Mouse (Mus musculus) myocyte (in vitro differentiated cells): ENCODE results near the gene Gabrd.

Experiments
- E2F4 ChIP-seq: IDR thresholded peaks from one replicate; pipeline ENCODE4 v1.6.1; 2011; ENCODE audit warnings: mild to moderate bottlenecking, control low read depth, moderate library complexity; ENCODE audit not compliant: insufficient read depth
- MAX ChIP-seq: IDR thresholded peaks from one replicate; pipeline ENCODE4 v1.6.1; 2011; ENCODE audit warnings: low read depth, mild to moderate bottlenecking, control low read depth
- MYOG ChIP-seq, 3 experiments: IDR thresholded peaks; one replicate each; pipeline ENCODE4 v1.6.1; 2011; ENCODE audit warnings: control low read depth in 2 of 3, low read depth in 2 of 3, mild to moderate bottlenecking in 2 of 3; ENCODE audit not compliant: insufficient read length in 2 of 3, control insufficient read depth in 1 of 3, insufficient read depth in 1 of 3
- POLR2A ChIP-seq: IDR thresholded peaks from one replicate; pipeline ENCODE4 v1.6.1; 2011; ENCODE audit warnings: low read depth, mild to moderate bottlenecking, control low read depth, moderate library complexity; ENCODE audit not compliant: insufficient read length
- POLR2AphosphoS2 ChIP-seq: IDR thresholded peaks from one replicate; pipeline ENCODE4 v1.6.1; 2011; ENCODE audit warnings: low read depth, control low read depth; ENCODE audit not compliant: insufficient read length
- SRF ChIP-seq: IDR thresholded peaks from one replicate; pipeline ENCODE4 v1.6.1; 2011; ENCODE audit warnings: low read depth; ENCODE audit not compliant: control insufficient read depth, insufficient read length
- TCF12 ChIP-seq: IDR thresholded peaks from one replicate; pipeline ENCODE4 v1.6.1; 2011; ENCODE audit warnings: mild to moderate bottlenecking, control low read depth; ENCODE audit not compliant: poor library complexity, insufficient read depth, severe bottlenecking
- USF1 ChIP-seq: IDR thresholded peaks from one replicate; pipeline ENCODE4 v1.6.1; 2011; ENCODE audit warnings: low read depth, mild to moderate bottlenecking, control low read depth, moderate library complexity

GRCm38 (mm10) chr4:155408695-155409057 is 10.8 kb upstream of the Gabrd start:
- TF ChIP-seq POLR2A (no peak), SRF (no peak), POLR2AphosphoS2 (no peak), USF1 (no peak), E2F4 (no peak), MYOG (IDR thresholded peaks at IDR 0.05; ENCODE audit: control insufficient read depth in 1 of 3, insufficient read depth in 1 of 3, insufficient read length in 2 of 3, low read depth in 2 of 3) (no peak), TCF12 (no peak), MAX (no peak)
